In the genomic region with DNA sequence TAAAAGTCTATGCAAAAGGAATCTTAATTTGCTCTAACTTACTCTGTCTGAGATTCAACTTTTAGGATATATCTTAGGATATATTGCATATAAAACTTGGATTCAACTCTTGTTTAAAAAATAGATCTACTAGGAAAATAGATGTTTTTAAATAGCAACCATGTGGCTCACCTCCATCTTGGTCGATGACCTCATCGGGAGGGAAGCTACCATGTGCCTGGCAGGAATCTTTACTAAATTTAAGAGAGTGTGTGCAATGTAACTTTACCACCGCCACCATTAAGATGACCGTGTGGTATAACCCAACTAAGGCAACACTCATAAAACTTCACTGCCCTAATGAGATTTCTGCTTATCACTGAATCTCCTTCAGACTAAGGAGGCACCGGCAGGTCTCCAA, we compare ENCODE assay signal across 17 mouse cellular contexts.
"Had no signal": no experiment of that assay in that cellular context is flagged by ENCODE, and none has a peak within 500 bp of the region (broad histone marks: within the 10 kb centered on the region; RNA-seq: fewer than 3 reads in every experiment).

No protein-coding gene starts in this region.

- H3K36me3 ChIP-seq: midbrain, embryonic 12.5 days; midbrain, embryonic 15.5 days; neural tube, embryonic 12.5 days; neural tube, embryonic 15.5 days had no signal

- ATAC-seq: liver, postnatal 0 days; lung, postnatal 0 days; midbrain, embryonic 15.5 days had no signal

- H3K27me3 ChIP-seq: midbrain, embryonic 12.5 days; midbrain, embryonic 15.5 days; neural tube, embryonic 12.5 days; neural tube, embryonic 15.5 days had no signal

- H3K4me2 ChIP-seq: lung, embryonic 14.5 days; midbrain, embryonic 12.5 days; midbrain, embryonic 15.5 days; neural tube, embryonic 12.5 days; neural tube, embryonic 15.5 days had no signal

- H3K9me3 ChIP-seq: midbrain, embryonic 12.5 days; midbrain, embryonic 15.5 days; neural tube, embryonic 12.5 days; neural tube, embryonic 15.5 days had no signal

- H3K27ac ChIP-seq: kidney, postnatal 0 days; left cerebral cortex, adult 2 months; liver, embryonic 14.5 days; macrophage; midbrain, embryonic 12.5 days; midbrain, embryonic 15.5 days; neural tube, embryonic 12.5 days; neural tube, embryonic 15.5 days had no signal

- DNase-seq: kidney, postnatal 25 days; layer of hippocampus, postnatal 36 days; liver, postnatal 0 days; lung, embryonic 14.5 days; right cerebral cortex, adult 18-20 months; right cerebral cortex, postnatal 14 days; thymus, adult 18-20 months; thymus, postnatal 36 days had no signal

- H3K4me3 ChIP-seq: left cerebral cortex, adult 2 months; midbrain, embryonic 12.5 days; midbrain, embryonic 15.5 days; neural tube, embryonic 12.5 days; neural tube, embryonic 15.5 days had no signal

- H3K4me1 ChIP-seq: midbrain, embryonic 15.5 days had no signal

- H3K9ac ChIP-seq: liver, embryonic 14.5 days; liver, postnatal 0 days; lung, embryonic 14.5 days; midbrain, embryonic 12.5 days; midbrain, embryonic 15.5 days; neural tube, embryonic 12.5 days; neural tube, embryonic 15.5 days had no signal
